Mouse (Mus musculus) spleen, adult 2 months (tissue): ENCODE results near the gene H2-Q10.
"Not testable (repeated sequence)": the region's sequence is repeated elsewhere in the genome, so short reads cannot be mapped to it uniquely, and the experiment has no call there.

Experiments
- CTCF ChIP-seq: fragments of 200-500 bp; IDR thresholded peaks from 2 replicates; pipeline ENCODE4 v1.5.1; 2011; ENCODE audit warnings: mild to moderate bottlenecking, inconsistent platforms; ENCODE audit not compliant: insufficient read depth, insufficient read length, insufficient replicate concordance; ENCODE audit errors: extremely low read depth
- POLR2A ChIP-seq: fragments of 200-500 bp; IDR thresholded peaks from 2 replicates; pipeline ENCODE4 v1.6.1; 2011; ENCODE audit warnings: low read depth, low read length, inconsistent platforms

GRCm38 (mm10) chr17:35438395-35438794, 31.5 kb upstream of the H2-Q10 start:
- not testable (repeated sequence) for TF ChIP-seq POLR2A, CTCF
